21 mouse cellular contexts compared by ENCODE assay signal in the genomic region with DNA sequence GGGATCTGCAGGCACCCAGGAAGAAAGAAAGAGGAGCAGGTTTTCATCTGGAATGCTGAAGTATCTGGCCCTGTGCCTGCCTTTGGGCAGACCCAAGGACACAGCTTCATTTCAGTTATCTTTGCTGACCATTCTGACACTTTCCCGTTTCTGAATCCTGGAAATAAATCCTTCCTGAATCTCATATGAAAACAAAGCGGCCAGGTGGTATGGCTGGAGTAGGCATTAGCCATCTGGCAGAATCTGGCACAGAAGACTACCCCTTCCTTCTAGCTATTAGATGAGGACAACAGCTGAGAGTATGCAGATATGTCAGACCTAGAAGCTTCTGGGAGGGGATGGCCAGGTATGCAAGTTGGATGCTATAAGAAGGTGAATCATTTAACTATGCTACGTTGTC. TPM values are rescaled to one million over a fixed set of nuclear protein-coding genes. Genes with fewer than 3 reads are reported as not detected.
DNase-seq lines count a peak whose midpoint lies in the region; ATAC-seq lines count a peak whose summit lies in the region.
"Had no signal": no experiment of that assay in that cellular context is flagged by ENCODE, and none has a peak within 500 bp of the region (broad histone marks: within the 10 kb centered on the region; RNA-seq: fewer than 3 reads in every experiment).

No protein-coding gene starts in this region.

- H3K4me3 ChIP-seq in hindbrain, embryonic 14.5 days (replicated peaks; ENCODE audit: low read length) = no peak overlapping the region
- H3K4me3 ChIP-seq in hindbrain, embryonic 10.5 days = no peak overlapping the region
- H3K4me3 ChIP-seq in forebrain, embryonic 11.5 days (ENCODE audit: low read depth, low read length) = no peak overlapping the region
- H3K4me3 ChIP-seq: embryonic facial prominence, embryonic 12.5 days; forebrain, embryonic 12.5 days; heart, embryonic 10.5 days; limb, embryonic 13.5 days; liver, embryonic 12.5 days; midbrain, embryonic 10.5 days; myocyte; neural tube, embryonic 13.5 days had no signal

- ATAC-seq in hindbrain, embryonic 14.5 days (ENCODE audit: low FRiP score) = no peak
- no peak for ATAC-seq in forebrain, embryonic 11.5 days (replicated peaks; ENCODE audit: low FRiP score)
- ATAC-seq: liver, embryonic 12.5 days; midbrain, embryonic 16.5 days had no signal

- H3K36me3 ChIP-seq in hindbrain, embryonic 14.5 days (replicated peaks; ENCODE audit: control insufficient read depth, insufficient read depth) = no peaks in the 10 kb centered on the region
- H3K36me3 ChIP-seq in hindbrain, embryonic 10.5 days = no peaks in the 10 kb centered on the region
- H3K36me3 ChIP-seq in forebrain, embryonic 11.5 days (ENCODE audit: control insufficient read depth, insufficient read depth, low read length) = no peaks in the 10 kb centered on the region
- H3K36me3 ChIP-seq: embryonic facial prominence, embryonic 12.5 days; forebrain, embryonic 12.5 days; heart, embryonic 10.5 days; limb, embryonic 13.5 days; liver, embryonic 12.5 days; midbrain, embryonic 10.5 days; neural tube, embryonic 13.5 days had no signal

- WGBS in hindbrain, embryonic 14.5 days = 81% methylated on average over 3 of the region's 3 CpGs
- WGBS in hindbrain, embryonic 10.5 days = 78% methylated on average over 3 of the region's 3 CpGs
- WGBS in forebrain, embryonic 11.5 days = 87% methylated on average over 3 of the region's 3 CpGs

- no peak overlapping the region for H3K4me2 ChIP-seq in hindbrain, embryonic 14.5 days (replicated peaks)
- no peak overlapping the region for H3K4me2 ChIP-seq in forebrain, embryonic 11.5 days (ENCODE audit: low read depth, low read length, severe bottlenecking)
- H3K4me2 ChIP-seq: embryonic facial prominence, embryonic 12.5 days; forebrain, embryonic 12.5 days; limb, embryonic 13.5 days; liver, embryonic 12.5 days; neural tube, embryonic 13.5 days had no signal

- peaks cover 30% of the 10 kb centered on the region for H3K27me3 ChIP-seq in hindbrain, embryonic 14.5 days (ENCODE audit: control insufficient read depth, insufficient read depth, low read length)
- peaks cover 95% of the 10 kb centered on the region for H3K27me3 ChIP-seq in hindbrain, embryonic 10.5 days (ENCODE audit: insufficient read depth, poor library complexity, severe bottlenecking)
- H3K27me3 ChIP-seq in forebrain, embryonic 11.5 days (ENCODE audit: control insufficient read depth, insufficient read depth, low read length) = peaks cover 17% of the 10 kb centered on the region

- DNase-seq in adrenal gland, adult (ENCODE audit: inconsistent age in 2 of 2, low spot score in 1 of 2) = peak; percentile 15 to 63
- DNase-seq in adrenal gland, postnatal 4 days (ENCODE audit: low spot score in 2 of 2) = no peak
- DNase-seq in hindbrain, embryonic 14.5 days (ENCODE audit: low spot score) = peak; percentile 22
- DNase-seq in hindbrain, embryonic 10.5 days (ENCODE audit: low spot score) = no peak
- peak; percentile 26 to 32 for DNase-seq in cerebellum, adult 18-20 months
- peak; percentile 47 to 66 for DNase-seq in cerebellum, postnatal 14 days
- DNase-seq in embryo, embryonic 9.5 days (ENCODE audit: extremely low spot score) = no peak
- DNase-seq in forebrain, embryonic 11.5 days (ENCODE audit: low spot score) = no peak
- DNase-seq: kidney, adult 8-10 months; kidney, postnatal 14 days; lung, adult 18-20 months; lung, postnatal 10 days had no signal

- no peak overlapping the region for H3K9ac ChIP-seq in hindbrain, embryonic 14.5 days
- no peak overlapping the region for H3K9ac ChIP-seq in forebrain, embryonic 11.5 days (ENCODE audit: low read length)
- H3K9ac ChIP-seq: embryonic facial prominence, embryonic 12.5 days; forebrain, embryonic 12.5 days; limb, embryonic 13.5 days; liver, embryonic 12.5 days; neural tube, embryonic 13.5 days had no signal

- H3K9me3 ChIP-seq in hindbrain, embryonic 14.5 days (ENCODE audit: control insufficient read depth, low read length) = no peaks in the 10 kb centered on the region
- no peaks in the 10 kb centered on the region for H3K9me3 ChIP-seq in hindbrain, embryonic 10.5 days
- H3K9me3 ChIP-seq in forebrain, embryonic 11.5 days (ENCODE audit: control insufficient read depth, low read length) = no peaks in the 10 kb centered on the region
- H3K9me3 ChIP-seq: embryonic facial prominence, embryonic 12.5 days; forebrain, embryonic 12.5 days; heart, embryonic 10.5 days; limb, embryonic 13.5 days; liver, embryonic 12.5 days; midbrain, embryonic 10.5 days; neural tube, embryonic 13.5 days had no signal

- H3K4me1 ChIP-seq in hindbrain, embryonic 14.5 days (replicated peaks; ENCODE audit: control insufficient read depth, insufficient read depth, low read length) = no peaks in the 10 kb centered on the region
- no peaks in the 10 kb centered on the region for H3K4me1 ChIP-seq in hindbrain, embryonic 10.5 days (replicated peaks)
- no peaks in the 10 kb centered on the region for H3K4me1 ChIP-seq in forebrain, embryonic 11.5 days (replicated peaks; ENCODE audit: control insufficient read depth, insufficient read depth, low read length)
- H3K4me1 ChIP-seq: embryonic facial prominence, embryonic 12.5 days; forebrain, embryonic 12.5 days; heart, embryonic 10.5 days; limb, embryonic 13.5 days; liver, embryonic 12.5 days; midbrain, embryonic 10.5 days; neural tube, embryonic 13.5 days had no signal

- H3K27ac ChIP-seq in hindbrain, embryonic 14.5 days = no peak overlapping the region; the same call in 1 of the 2 replicates
- H3K27ac ChIP-seq in hindbrain, embryonic 10.5 days = no peak overlapping the region
- H3K27ac ChIP-seq in forebrain, embryonic 11.5 days (ENCODE audit: low read depth, low read length) = no peak overlapping the region
- H3K27ac ChIP-seq: embryonic facial prominence, embryonic 12.5 days; forebrain, embryonic 12.5 days; heart, embryonic 10.5 days; limb, embryonic 13.5 days; liver, embryonic 12.5 days; midbrain, embryonic 10.5 days; neural tube, embryonic 13.5 days had no signal

RNA-seq across cellular contexts. Expression of gene Rai2, which starts 28.4 kb away (rescaled TPM):
- 10 to 100 TPM; 21.6 to 28.4 TPM for total RNA-seq in adrenal gland, postnatal 4 days (2021)
- 22.3 and 23.5 TPM in 2 replicates for polyA plus RNA-seq in hindbrain, embryonic 14.5 days (2014; fragmentation: Nextera tagmentation; extraction: Ambion mirVana)
- 3.3 and 8.4 TPM in 2 replicates for polyA plus RNA-seq in hindbrain, embryonic 10.5 days (2016; fragmentation: Nextera tagmentation; extraction: Ambion mirVana)
- 5.4 and 6.0 TPM in 2 replicates for polyA plus RNA-seq in forebrain, embryonic 11.5 days (2014; fragmentation: Nextera tagmentation; extraction: Ambion mirVana)

Comparison
In these comparisons a context has a peak if more than half of its experiments do, and no peak if none do; other contexts are left out.
1. DNase-seq: peak in adrenal gland, adult (2 of 2), hindbrain, embryonic 14.5 days (single experiment), cerebellum, adult 18-20 months (2 of 2) and cerebellum, postnatal 14 days (2 of 2); none in adrenal gland, postnatal 4 days (0 of 2), hindbrain, embryonic 10.5 days (single experiment), embryo, embryonic 9.5 days (single experiment) and forebrain, embryonic 11.5 days (single experiment).